Mouse (Mus musculus) layer of hippocampus, adult 18-20 months (tissue): Measurements from ENCODE around the gene Ppil6. TPM values are rescaled to one million over a fixed set of nuclear protein-coding genes. Genes with fewer than 3 reads are reported as not detected.

Experiments used
- total RNA-seq, 2 experiments: library from RNA; stranded (reverse); gene quantifications; 2 replicates each; pipeline ENCODE4 v1.2.3; 2021

The Ppil6 gene
- total RNA-seq, 2 experiments from 2014 or later, result 3.7 to 5.6 TPM

Other genes starting within 250 kb of the Ppil6 start
- gene Fig4, start 187.2 kb upstream of the Ppil6 start, total RNA-seq, result 10 to 100 TPM; 32.9 to 35.7 TPM
- gene Ak9, start 186.5 kb upstream of the Ppil6 start, total RNA-seq, result under 1 TPM; 0.20 to 0.25 TPM
- 10 to 100 TPM; 18.5 to 22.2 TPM for gene Zbtb24, start 40.1 kb upstream of the Ppil6 start, total RNA-seq
- 10 to 100 TPM; 15.2 to 18.0 TPM for gene Mical1, start 14.1 kb upstream of the Ppil6 start, total RNA-seq
- 10 to 100 TPM; 18.7 to 21.8 TPM for gene Smpd2, start 70 bp upstream of the Ppil6 start, total RNA-seq
- gene Cd164, start 29.0 kb downstream of the Ppil6 start, total RNA-seq, result 10 to 100 TPM; 60.7 to 68.2 TPM
- gene Ccdc162, start 226.2 kb downstream of the Ppil6 start, total RNA-seq, result 1 to 10 TPM; 1.7 to 2.3 TPM